Mouse (Mus musculus) bone marrow, adult 2 months (tissue): ENCODE results near the gene Tpd52l2.

Experiments used
- CTCF ChIP-seq: fragments of 200-500 bp; IDR thresholded peaks from 2 replicates; pipeline ENCODE4 v1.5.1; 2011; ENCODE audit warnings: low read length, control low read depth; ENCODE audit not compliant: control insufficient read depth, insufficient read depth
- POLR2A ChIP-seq: fragments of 200-500 bp; IDR thresholded peaks from 2 replicates; pipeline ENCODE4 v1.6.1; 2011; ENCODE audit warnings: low read depth, mild to moderate bottlenecking, control low read depth, low read length, borderline replicate concordance; ENCODE audit not compliant: control insufficient read depth

GRCm38 (mm10) chr2:181462604-181463003 is 34.3 kb upstream of the Tpd52l2 start:
- TF ChIP-seq CTCF (no peak), POLR2A (no peak)
